Mouse (Mus musculus): Measurements from ENCODE around the gene Nol4l.
"Not testable (repeated sequence)": the region's sequence is repeated elsewhere in the genome, so short reads cannot be mapped to it uniquely, and the experiment has no call there.

Nol4l gene

GRCm38 (mm10) chr2:153509211-153510029 is 20.4 kb downstream of the Nol4l start:
- no peak for DNase-seq

DNA sequence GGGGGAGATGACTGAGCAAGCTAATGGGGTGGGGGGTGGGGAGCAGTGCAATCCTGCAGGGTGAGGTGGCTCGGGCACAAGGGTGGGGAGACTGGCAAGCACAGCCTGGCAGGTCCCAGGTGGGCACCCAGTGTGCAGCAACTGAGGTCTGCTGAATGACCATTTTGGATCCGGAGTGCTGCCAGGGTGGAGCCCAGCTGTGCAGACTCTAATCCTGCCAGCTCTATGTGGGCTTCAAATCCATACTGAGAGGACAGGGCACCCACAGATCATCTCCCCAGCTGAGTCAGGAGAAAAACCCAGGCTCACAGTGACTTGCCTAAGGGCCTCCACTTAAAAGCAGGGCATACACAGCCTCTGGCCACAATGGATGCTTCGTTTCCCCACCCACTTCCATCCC is 21.4 kb downstream of the Nol4l start:
- DNase-seq = no peak

DNA sequence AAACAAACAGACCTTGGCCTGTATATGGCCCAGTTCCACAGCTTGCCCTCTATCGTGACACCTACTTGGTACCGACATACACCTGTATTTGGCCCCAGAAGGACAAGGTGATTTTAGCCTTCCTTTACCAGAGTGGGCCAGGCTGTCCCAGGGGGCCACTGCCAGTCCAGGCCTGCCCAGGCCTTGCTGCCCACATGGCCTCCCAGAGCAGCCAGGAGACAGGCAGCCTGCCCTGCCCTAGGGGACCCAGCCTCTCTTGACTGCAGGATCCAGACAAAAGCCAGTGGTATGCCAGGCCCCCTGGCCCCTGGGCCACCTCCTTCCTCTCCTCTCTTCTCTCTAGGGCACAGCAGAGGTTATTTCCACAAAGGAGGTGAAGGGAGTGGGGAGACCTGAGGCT is 21.8 kb downstream of the Nol4l start:
- no peak for DNase-seq

- DNase-seq = no peak
Measured at GRCm38 (mm10) chr2:153506385-153506784, 23.4 kb downstream of the Nol4l start.

DNA sequence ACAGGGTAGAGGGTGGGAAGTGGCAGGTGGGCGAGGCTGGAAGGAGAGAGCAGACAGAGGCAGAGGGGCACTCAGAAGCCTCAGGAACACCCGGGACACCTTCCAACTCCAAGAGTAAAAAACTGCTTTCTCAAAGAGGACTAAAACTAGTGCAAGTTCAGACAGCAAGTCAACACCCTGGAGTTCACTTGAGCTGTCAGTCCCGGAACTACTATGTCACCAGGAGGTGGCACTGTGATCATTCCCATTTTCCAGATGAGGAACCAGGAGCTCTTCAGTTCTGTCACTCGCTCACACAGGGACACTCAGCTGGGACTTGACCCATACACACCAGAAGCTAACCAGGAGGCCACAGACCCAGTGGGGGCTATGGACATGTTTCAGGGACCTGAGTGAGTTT is 30.6 kb downstream of the Nol4l start:
- DNase-seq = no peak

DNA sequence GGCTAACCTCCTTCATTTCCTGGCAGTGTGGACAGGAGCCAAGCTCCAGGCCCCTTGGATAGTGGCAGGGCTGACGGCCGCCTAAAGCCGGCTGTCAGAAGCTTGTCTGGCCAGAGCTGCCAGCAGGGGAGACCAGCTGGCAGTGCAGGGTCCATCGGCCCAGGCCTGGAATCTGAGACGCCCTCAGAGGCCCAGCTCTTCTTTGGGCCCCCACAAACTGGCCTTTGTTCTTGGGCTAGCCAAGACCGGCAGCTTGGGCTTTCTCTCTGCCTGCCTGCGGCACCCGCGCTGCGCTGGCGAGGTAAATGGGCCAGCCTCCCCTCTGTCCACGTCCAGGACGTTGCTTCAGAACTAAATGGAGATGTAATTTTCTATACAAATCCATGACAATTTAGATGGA is 32.9 kb downstream of the Nol4l start:
- no peak for DNase-seq

- no peak for DNase-seq
Measured at GRCm38 (mm10) chr2:153496301-153496700, 33.5 kb downstream of the Nol4l start.

DNA sequence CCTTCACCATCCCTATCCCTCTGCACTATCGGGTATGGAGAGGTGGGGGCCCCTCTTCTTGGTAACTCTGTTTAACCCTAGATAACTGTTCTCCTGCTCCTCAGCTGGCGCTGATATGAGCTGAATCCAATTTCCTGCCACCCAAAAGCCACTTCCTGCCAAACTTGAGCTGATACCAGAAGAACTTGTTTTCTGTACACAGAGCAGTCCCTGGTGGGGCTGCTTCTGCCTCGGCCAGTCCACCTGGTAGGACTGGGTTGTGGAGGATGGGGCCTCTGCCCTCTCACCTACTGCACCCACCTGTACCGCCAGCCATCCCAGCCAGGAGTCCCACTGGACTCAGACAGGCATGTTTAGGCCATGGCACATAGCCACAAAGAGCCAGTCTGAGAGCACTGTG is 34.0 kb downstream of the Nol4l start:
- DNase-seq = peak; percentile 39 to 57

- not testable (repeated sequence) for DNase-seq
Measured at GRCm38 (mm10) chr2:153495391-153495790, 34.4 kb downstream of the Nol4l start.

- peak; percentile 36 to 49 for DNase-seq
Measured at GRCm38 (mm10) chr2:153494293-153494811, 35.4 kb downstream of the Nol4l start.

DNA sequence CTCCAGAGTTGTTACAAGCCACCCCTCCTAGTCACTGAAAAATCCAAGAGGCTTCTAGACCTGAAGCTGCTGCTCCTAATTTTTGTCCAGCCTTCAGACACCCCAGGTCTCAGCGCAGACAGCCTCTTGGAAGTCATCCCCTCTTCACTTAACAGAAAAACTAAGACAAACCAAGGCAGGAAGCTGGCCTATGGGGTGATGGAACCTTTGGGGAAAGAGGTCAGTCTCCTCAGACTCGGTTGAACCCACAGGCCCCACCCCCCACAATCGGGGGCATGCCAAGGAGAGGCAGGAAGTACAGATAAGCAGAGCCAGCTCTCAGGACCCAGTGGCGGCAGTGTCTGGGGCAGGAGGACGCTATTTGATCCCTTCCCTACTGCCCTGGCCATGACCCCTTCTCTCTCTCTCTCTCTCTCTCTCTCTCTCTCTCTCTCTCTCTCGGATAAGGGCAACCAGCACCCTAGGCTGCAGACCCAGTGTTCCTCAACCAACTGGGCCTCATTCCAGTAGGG is 35.9 kb downstream of the Nol4l start:
- DNase-seq = peak; percentile 45 to 66

GRCm38 (mm10) chr2:153493393-153493731 is 36.4 kb downstream of the Nol4l start:
- no peak for DNase-seq

- peak; percentile 66 to 72 for DNase-seq
Measured at GRCm38 (mm10) chr2:153492573-153493392, 37.0 kb downstream of the Nol4l start, which contains the start of gene 4930404H24Rik. Gene 4930404H24Rik, plus strand, starts transcription at chr2:153492790.

DNA sequence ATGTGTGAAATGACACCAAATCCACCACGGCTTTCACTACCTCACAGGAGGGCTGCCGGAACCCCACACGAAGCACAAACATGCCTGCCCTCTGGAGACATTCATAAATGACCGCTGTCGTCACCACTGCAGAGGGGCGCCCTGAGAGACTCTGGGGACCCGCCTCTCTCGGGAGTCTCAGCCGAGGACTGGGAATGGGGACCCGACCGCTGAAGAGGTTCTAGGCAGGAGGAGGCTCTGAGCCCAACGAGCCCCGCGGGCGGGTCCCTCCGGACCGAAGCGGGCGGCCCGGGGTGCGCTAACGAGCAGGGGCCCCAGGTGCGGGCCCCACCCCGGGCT is 37.6 kb downstream of the Nol4l start:
- DNase-seq = peak; percentile 33 to 49

DNA sequence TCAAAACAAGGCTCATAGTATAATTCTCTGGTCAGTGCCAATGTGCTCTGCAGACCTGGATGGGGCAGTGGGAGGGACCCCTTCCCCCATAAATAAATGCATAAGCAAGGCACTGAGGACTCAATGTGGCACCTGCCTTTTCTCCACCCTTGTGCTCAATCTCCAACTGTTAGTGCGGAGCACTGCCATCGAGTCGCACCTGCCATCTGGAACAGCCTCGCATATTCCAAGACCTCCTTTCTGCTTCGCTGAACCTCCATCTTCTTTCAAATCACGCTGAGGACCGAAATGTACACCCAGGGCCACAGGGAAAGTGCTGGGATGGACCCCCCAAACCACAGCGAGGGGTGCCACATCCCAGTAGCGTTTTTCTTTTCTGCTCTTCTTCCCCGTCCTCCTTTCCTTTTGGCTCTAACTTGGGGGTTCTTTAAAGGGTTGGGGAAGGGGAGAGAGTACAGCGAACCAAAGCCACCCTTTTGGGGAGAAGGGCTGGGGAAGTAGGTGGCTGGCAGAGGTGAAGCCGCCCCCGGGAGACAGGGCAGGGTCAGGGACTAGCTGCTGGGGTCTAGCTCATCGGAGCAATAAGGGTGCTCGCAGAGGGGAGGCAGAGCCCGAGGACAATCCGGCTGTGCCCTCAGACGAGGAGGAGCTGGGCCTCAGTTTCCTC is 38.1 kb downstream of the Nol4l start:
- no peak for DNase-seq

- no peak for DNase-seq
Measured at GRCm38 (mm10) chr2:153490940-153491339, 38.8 kb downstream of the Nol4l start.

GRCm38 (mm10) chr2:153490116-153490515 is 39.7 kb downstream of the Nol4l start:
- no peak for DNase-seq

DNA sequence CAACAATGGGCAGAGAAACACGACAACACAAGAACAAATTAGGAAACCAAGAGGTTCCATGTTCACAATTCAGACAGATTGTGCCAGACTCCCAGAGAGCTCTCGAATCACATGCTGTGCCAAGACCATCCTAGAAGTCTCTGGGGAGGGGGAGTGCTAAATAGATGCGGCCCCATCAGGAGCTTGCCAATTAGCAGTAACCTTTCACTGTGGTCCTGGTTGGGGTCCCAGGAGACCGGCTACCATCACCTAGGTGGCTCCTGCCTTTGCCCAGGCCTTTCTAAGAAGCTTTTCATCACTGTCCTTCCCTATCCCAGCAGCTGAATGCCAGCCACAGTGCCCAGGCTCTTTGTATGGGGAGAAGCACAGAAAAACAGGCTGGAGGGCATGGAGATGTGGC is 45.7 kb downstream of the Nol4l start:
- no peak for DNase-seq

DNA sequence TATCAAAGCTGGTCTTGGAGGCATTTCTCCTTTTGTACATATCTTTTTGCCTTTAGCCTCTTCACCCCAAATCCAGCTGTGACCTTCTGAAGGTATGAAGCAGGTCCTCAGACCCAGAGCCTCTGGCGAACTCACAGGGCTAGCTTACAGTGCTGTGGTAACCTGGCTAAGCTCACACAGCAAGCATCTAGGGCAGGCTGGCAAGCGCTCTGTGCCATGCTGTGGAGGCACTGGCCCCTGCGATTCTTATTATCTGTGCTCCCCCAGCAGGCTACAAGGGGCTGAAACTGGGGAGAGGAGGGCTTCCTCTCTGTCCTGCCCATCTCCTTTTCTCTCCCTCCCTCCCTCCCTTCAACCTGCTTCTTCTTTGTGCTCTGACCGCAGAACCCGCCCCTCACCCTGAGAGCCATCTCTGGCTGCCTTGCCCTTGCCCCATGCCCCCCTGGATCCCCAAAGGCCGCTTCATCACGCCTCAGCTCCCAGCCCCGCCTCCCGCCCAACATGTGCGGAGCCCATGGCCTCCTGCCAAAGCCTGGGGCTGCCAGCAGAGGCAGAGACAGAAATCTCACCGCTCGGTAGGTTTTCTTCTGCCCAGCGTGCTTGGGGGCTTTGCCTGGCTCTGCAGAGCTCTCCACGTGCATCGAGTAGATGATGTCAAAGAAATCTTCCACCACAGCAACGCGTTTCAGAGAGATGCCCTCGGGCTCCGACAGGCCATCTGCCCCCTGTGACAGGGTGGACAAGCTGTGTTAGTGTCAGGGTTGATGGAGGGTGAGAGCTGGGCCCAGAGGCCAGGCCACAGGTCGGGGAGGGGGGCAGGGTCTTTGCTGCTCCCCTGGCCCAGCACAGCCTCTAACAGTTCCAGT is 46.4 kb downstream of the Nol4l start:
- peak in 1 of 2 experiments; percentile 22 for DNase-seq

- DNase-seq = no peak
Measured at GRCm38 (mm10) chr2:153481861-153482120, 48.0 kb downstream of the Nol4l start.

- DNase-seq = no peak
Measured at GRCm38 (mm10) chr2:153481108-153481860, 48.5 kb downstream of the Nol4l start.

GRCm38 (mm10) chr2:153479486-153479885 is 50.3 kb downstream of the Nol4l start:
- no peak for DNase-seq
